In the genomic region with DNA sequence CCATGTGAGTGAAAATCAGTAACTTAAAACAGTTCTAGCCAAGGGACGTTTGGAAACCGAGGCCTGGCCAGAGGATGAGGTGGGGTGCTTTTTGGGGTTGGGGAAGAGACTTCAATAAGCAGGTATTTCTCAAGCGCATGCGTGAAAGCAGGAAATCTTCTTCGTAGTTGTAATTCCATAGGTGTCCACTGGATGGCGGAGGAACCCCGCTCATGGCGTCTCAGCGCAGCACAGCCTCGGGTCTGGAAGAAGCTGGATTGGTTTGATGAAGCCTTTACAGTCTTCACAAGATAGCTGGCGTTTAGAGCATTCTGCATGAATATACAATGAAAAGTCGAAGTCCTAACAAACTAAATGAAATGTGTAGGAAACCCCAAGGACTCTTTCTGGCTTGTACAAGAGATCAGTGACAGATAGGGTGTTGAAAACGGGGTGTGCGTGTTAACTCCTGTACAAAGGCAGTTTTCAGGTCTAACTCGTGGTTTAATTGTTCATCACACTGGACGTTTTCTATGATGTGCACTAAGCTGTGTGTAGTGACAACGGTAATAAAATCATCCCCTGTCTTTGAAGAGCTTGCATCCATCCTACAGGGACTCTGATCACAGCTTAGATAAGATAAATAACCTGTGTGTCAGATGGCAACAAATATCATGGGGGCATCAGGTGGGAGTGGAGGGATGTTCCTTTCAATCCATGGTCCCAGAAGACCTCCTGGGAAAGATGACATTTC, we compare ENCODE assay signal across 9 mouse cellular contexts.
DNase-seq lines count a peak whose midpoint lies in the region; ATAC-seq and TF ChIP-seq lines count a peak whose summit lies in the region.
"Had no signal": no experiment of that assay in that cellular context is flagged by ENCODE, and none has a peak within 500 bp of the region (broad histone marks: within the 10 kb centered on the region; RNA-seq: fewer than 3 reads in every experiment).

No protein-coding gene starts in this region.

- no peak overlapping the region for H3K4me3 ChIP-seq in CH12.LX (replicated peaks in 1 of 3; ENCODE audit: low read depth in 2 of 3, low read length in 2 of 3, poor library complexity in 1 of 3)
- no peak overlapping the region for H3K4me3 ChIP-seq in lung, embryonic 15.5 days
- H3K4me3 ChIP-seq: limb, embryonic 12.5 days had no signal

- no peaks in the 10 kb centered on the region for H3K79me2 ChIP-seq in CH12.LX (replicated peaks; ENCODE audit: control insufficient read depth, extremely low read depth, insufficient read depth, poor library complexity, severe bottlenecking)

- no peak overlapping the region for H3K27ac ChIP-seq in CH12.LX (ENCODE audit: insufficient read depth, low read depth)
- no peak overlapping the region for H3K27ac ChIP-seq in lung, embryonic 15.5 days
- H3K27ac ChIP-seq: limb, embryonic 12.5 days had no signal

- no peaks in the 10 kb centered on the region for H3K9me3 ChIP-seq in CH12.LX (replicated peaks; ENCODE audit: low read length)
- no peaks in the 10 kb centered on the region for H3K9me3 ChIP-seq in lung, embryonic 15.5 days
- H3K9me3 ChIP-seq: limb, embryonic 12.5 days had no signal

- no peak for TF ChIP-seq POLR2A in CH12.LX (IDR thresholded peaks at IDR 0.05; ENCODE audit: low read depth, low read length)

- H3K36me3 ChIP-seq in CH12.LX (replicated peaks in 1 of 2; ENCODE audit: control insufficient read depth in 1 of 2, insufficient read depth in 1 of 2, low read length in 1 of 2) = no peaks in the 10 kb centered on the region
- no peaks in the 10 kb centered on the region for H3K36me3 ChIP-seq in lung, embryonic 15.5 days
- H3K36me3 ChIP-seq: limb, embryonic 12.5 days had no signal

- peak; percentile 58; the same call in 1 of the 2 replicates for ATAC-seq in lung, embryonic 15.5 days (ENCODE audit: borderline replicate concordance, extremely low read depth, low FRiP score, low TSS enrichment)

- H3K27me3 ChIP-seq in CH12.LX (replicated peaks) = no peaks in the 10 kb centered on the region
- no peaks in the 10 kb centered on the region for H3K27me3 ChIP-seq in lung, embryonic 15.5 days
- H3K27me3 ChIP-seq: limb, embryonic 12.5 days had no signal

- TF ChIP-seq RAD21 in CH12.LX (IDR thresholded peaks at IDR 0.05; ENCODE audit: low read depth, low read length) = peak; percentile 99

- dilution Hi-C loops in CH12.LX (cut with MboI; ENCODE audit: extremely low pct_ligation_motif_present, extremely low pct_unique_long_range_greater_than_20kb, low sequenced_read_pairs) = no loop called here

- in situ Hi-C loops in CH12.LX (cut with MboI; ENCODE audit: low pct_ligation_motif_present, low pct_unique_long_range_greater_than_20kb, low sequenced_read_pairs) = loop anchor here (25.0 kb wide), 2 partner anchors 913 to 963 kb away; no protein-coding TSS in a partner anchor

- H3K9ac ChIP-seq in CH12.LX (ENCODE audit: insufficient read depth, low read depth) = 0 out of 2 replicates have a peak overlapping the region, but pooled peaks have one; percentile 17
- no peak overlapping the region for H3K9ac ChIP-seq in lung, embryonic 15.5 days
- H3K9ac ChIP-seq: limb, embryonic 12.5 days had no signal

- intact Hi-C loops in heart, postnatal 25 days (cut with DNase I) = loop anchor here (1.0 to 10.0 kb wide), 4 partner anchors 123 to 959 kb away; no protein-coding TSS in a partner anchor

- H3K4me2 ChIP-seq in CH12.LX (ENCODE audit: insufficient read depth, low read depth, poor library complexity, severe bottlenecking) = peak overlapping the region; percentile 27; the same call in 1 of the 2 replicates
- no peak overlapping the region for H3K4me2 ChIP-seq in lung, embryonic 15.5 days
- H3K4me2 ChIP-seq: limb, embryonic 12.5 days had no signal

- TF ChIP-seq EP300 in CH12.LX (IDR thresholded peaks at IDR 0.05; ENCODE audit: low read length) = no peak

- peak; percentile 78 for DNase-seq in CH12.LX (ENCODE audit: extremely low read depth)
- DNase-seq in brain, adult 2 months (ENCODE audit: low read depth, low spot score) = peak; percentile 93
- DNase-seq in fibroblast of lung, adult 2 months (ENCODE audit: low read depth) = peak; percentile 85
- peak; percentile 44 for DNase-seq in heart, postnatal 25 days (ENCODE audit: low spot score)
- DNase-seq in large intestine, adult 2 months (ENCODE audit: low read depth, low spot score) = peak; percentile 43
- peak; percentile 47 for DNase-seq in ovary, adult 18-20 months (ENCODE audit: low spot score)
- DNase-seq in thymus, postnatal 0 days (ENCODE audit: low spot score) = peak; percentile 86

- WGBS in large intestine, adult 2 months = 12% methylated on average over 17 of the region's 17 CpGs
- 13% methylated on average over 17 of the region's 17 CpGs for WGBS in lung, embryonic 15.5 days

- TF ChIP-seq CTCF in CH12.LX (conservative IDR thresholded peaks at IDR 0.05 in 1 of 2, IDR thresholded peaks at IDR 0.05 in 1 of 2; ENCODE audit: low read depth in 2 of 2, low read length in 2 of 2) = peak; percentile 81 to 94

- peaks cover 0 to 6% of the 10 kb centered on the region in 2 experiments; a peak in 1 of 4 replicates for H3K4me1 ChIP-seq in CH12.LX (ENCODE audit: control insufficient read depth in 1 of 2, insufficient read depth in 2 of 2)
- peaks cover 8% of the 10 kb centered on the region; the same call in 1 of the 2 replicates for H3K4me1 ChIP-seq in lung, embryonic 15.5 days

TF ChIP-seq in CH12.LX, 34 proteins besides CTCF, POLR2A, EP300 and RAD21:
- TF ChIP-seq IRF4 (IDR thresholded peaks at IDR 0.05; ENCODE audit: low read depth, low read length) = no peak; the same call in 1 of the 2 replicates
- TF ChIP-seq TBP (conservative IDR thresholded peaks at IDR 0.05; ENCODE audit: low read depth, low read length) = no peak
- TF ChIP-seq SMC3 (IDR thresholded peaks at IDR 0.05; ENCODE audit: low read depth, low read length) = peak; percentile 88
- peak; percentile 87 for TF ChIP-seq NRF1 (IDR thresholded peaks at IDR 0.05; ENCODE audit: low read depth, low read length)
- peak; percentile 46; the same call in 1 of the 2 replicates for TF ChIP-seq ELF1 (IDR thresholded peaks at IDR 0.05; ENCODE audit: low read depth, low read length)
- peak; percentile 54 for TF ChIP-seq ZC3H11A (IDR thresholded peaks at IDR 0.05; ENCODE audit: low read depth, low read length)
- TF ChIP-seq MAFK (IDR thresholded peaks at IDR 0.05; ENCODE audit: insufficient replicate concordance, low read length) = no peak
- TF ChIP-seq ZNF384 (IDR thresholded peaks at IDR 0.05; ENCODE audit: low read depth, low read length) = peak; percentile 21; the same call in 1 of the 2 replicates

Comparison
In these comparisons a context has a peak if more than half of its experiments do, and no peak if none do; other contexts are left out.
1. DNase-seq: peak in every context shown above with its lines; median percentile 93 in brain, adult 2 months; 86 in thymus, postnatal 0 days; 85 in fibroblast of lung, adult 2 months; 78 in CH12.LX; 47 in ovary, adult 18-20 months; 44 in heart, postnatal 25 days; 43 in large intestine, adult 2 months.